Mouse (Mus musculus) liver, adult 2 months (tissue): ENCODE results near the gene Dynll1. TPM values are rescaled to one million over a fixed set of nuclear protein-coding genes. Genes with fewer than 3 reads are reported as not detected.

Source experiments
- DNase-seq: peaks from one replicate; pipeline ENCODE4 v3.0.0-alpha.2; 2011; ENCODE audit warnings: low read depth, low spot score; ENCODE audit errors: extremely low read depth
- H3K27ac ChIP-seq: fragments of 200-500 bp; replicated peaks from 2 replicates; pipeline ENCODE4 v1.5.1; 2012; ENCODE audit warnings: low read depth, mild to moderate bottlenecking, control low read depth, inconsistent platforms, low read length; ENCODE audit not compliant: insufficient read depth
- H3K27me3 ChIP-seq: fragments of 200-500 bp; 2 replicates; pipeline ENCODE4 v1.6.1; 2012; ENCODE audit warnings: mild to moderate bottlenecking, moderate library complexity, low read length, inconsistent platforms; ENCODE audit not compliant: control insufficient read depth, insufficient read depth
- H3K36me3 ChIP-seq: fragments of 200-500 bp; 2 replicates; pipeline ENCODE4 v1.6.1; 2012; ENCODE audit warnings: low read length, inconsistent platforms; ENCODE audit not compliant: control insufficient read depth, insufficient read depth
- H3K4me1 ChIP-seq: fragments of 200-500 bp; 2 replicates; pipeline ENCODE4 v1.6.1; 2011; ENCODE audit warnings: low read length; ENCODE audit not compliant: control insufficient read depth, insufficient read depth
- H3K4me3 ChIP-seq: fragments of 200-500 bp; 2 replicates; pipeline ENCODE4 v1.5.1; 2011; ENCODE audit warnings: low read depth, mild to moderate bottlenecking, control low read depth, low read length, moderate library complexity; ENCODE audit not compliant: insufficient read depth
- H3K79me2 ChIP-seq: fragments of 200-500 bp; 2 replicates; pipeline ENCODE4 v1.6.1; 2012; ENCODE audit warnings: inconsistent platforms, mild to moderate bottlenecking, low read length, moderate library complexity; ENCODE audit not compliant: control insufficient read depth, insufficient read depth
- H3K9ac ChIP-seq: fragments of 200-500 bp; 2 replicates; pipeline ENCODE4 v1.6.1; 2012; ENCODE audit warnings: low read depth, mild to moderate bottlenecking, control low read depth, inconsistent platforms, low read length
- CTCF ChIP-seq: fragments of 200-500 bp; IDR thresholded peaks from 2 replicates; pipeline ENCODE4 v1.5.1; 2011; ENCODE audit warnings: low read depth, low read length, control low read depth
- POLR2A ChIP-seq: fragments of 200-500 bp; IDR thresholded peaks from 2 replicates; pipeline ENCODE4 v1.6.1; 2011; ENCODE audit warnings: low read length, control low read depth; ENCODE audit not compliant: insufficient read depth; ENCODE audit errors: extremely low read depth
- WGBS: fragments of 180-500 bp; shearing (Covaris S2); methylation state at CpG from one replicate; pipeline ENCODE4 v1.1.7; 2018; 5-methylcytosine and 5-hydroxymethylcytosine counted together
- polyA plus RNA-seq: library from polyadenylated mRNA; depleted of rRNA; stranded (reverse); fragments of >200 nt; gene quantifications from 2 replicates; pipeline ENCODE4 v1.2.3, GENCODE M21; 2012
- total RNA-seq: library from RNA; depleted of rRNA; stranded (reverse); fragments of >200 nt; gene quantifications from 2 replicates; pipeline ENCODE4 v1.2.3, GENCODE M21; 2014

Dynll1 gene
- total and polyA plus RNA-seq, 2 experiments: 13.1 to 25.8 TPM

DNA sequence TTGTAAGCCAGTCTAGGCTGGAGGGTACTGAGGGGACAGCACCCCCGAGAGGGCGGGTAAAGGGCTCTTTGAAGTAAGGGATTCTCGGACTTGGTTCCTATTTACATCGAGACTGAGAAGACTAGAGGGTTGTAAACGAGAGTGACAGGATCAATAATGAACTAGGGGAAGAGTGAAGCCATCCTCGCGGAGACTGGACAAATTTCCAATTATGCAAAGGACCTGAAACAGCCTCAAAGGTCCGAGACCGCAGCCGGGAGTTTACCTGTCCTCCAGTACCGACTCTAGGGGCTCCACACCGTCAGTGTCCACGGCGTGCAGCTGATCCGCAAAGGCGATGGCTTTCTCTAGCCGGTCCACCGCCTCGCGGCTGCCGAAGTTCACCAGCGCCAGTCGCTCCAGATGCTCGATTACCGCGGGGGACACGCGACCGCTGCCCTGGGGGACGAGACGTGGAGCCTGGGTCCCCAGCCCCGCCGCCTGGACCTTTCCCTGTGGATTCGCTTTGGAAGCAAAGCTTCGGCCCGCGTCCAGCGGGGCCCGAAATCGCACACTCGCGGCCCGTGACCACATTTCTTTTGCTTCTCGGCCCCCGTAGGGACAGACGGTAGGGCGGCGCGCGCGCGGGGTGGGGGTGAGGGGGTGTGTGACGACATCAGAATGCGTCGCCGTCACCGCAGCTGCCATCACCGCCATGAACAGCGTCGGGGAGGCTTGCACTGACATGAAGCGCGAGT is 39.9 kb upstream of the Dynll1 start, which contains the start of the genes Gatc and Triap1:
Gene Gatc (minus strand): TSS at position 602 of the 737 bp plus-strand sequence.
Gene Triap1 (plus strand): TSS at position 649 of the 737 bp plus-strand sequence.
- Histone ChIP-seq H3K4me3 (peak within 1 kb of the TSS; percentile 80), H3K79me2 (peaks cover 4% of the 10 kb centered on the region; the same call in 1 of the 2 replicates), H3K9ac (peak within 1 kb of the TSS; percentile 94), H3K36me3 (peaks cover 24% of the 10 kb centered on the region; the same call in 1 of the 2 replicates), H3K27ac (peak within 1 kb of the TSS; percentile 87), H3K27me3 (no peaks in the 10 kb centered on the region), H3K4me1 (peaks cover 9% of the 10 kb centered on the region)
- TF ChIP-seq CTCF (no peak), POLR2A (0 out of 2 replicates have a peak, but pooled peaks have one; percentile 14)
- WGBS: under 1% methylated on average over 62 of the region's 62 CpGs
- DNase-seq: peak; percentile 71

DNA sequence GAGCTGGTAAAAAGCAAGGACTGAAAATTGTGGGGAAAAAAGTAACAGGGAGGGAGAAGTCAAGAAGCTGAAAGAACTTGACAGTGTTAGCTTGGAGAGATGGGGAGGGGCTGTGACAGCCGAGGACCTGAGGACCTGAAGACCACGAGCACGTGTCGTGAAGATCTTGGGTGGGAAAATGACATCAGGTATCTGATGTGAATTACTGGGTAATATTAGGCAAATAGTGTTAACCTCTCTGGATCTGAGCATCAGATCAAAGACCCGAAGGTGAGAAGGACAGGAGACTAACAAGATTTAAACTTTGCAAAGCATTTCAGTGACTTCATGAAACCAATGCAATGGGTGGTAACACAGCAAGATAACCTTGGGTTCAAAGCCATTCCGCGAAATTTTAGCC is 39.2 kb upstream of the Dynll1 start:
- Histone ChIP-seq H3K9ac (0 out of 2 replicates have a peak overlapping the region, but pooled peaks have one; percentile 28), H3K4me3 (peak overlapping the region; percentile 80; the same call in 1 of the 2 replicates), H3K36me3 (peaks cover 21% of the 10 kb centered on the region), H3K27me3 (no peaks in the 10 kb centered on the region), H3K4me1 (peaks cover 9% of the 10 kb centered on the region), H3K79me2 (peaks cover 4% of the 10 kb centered on the region; the same call in 1 of the 2 replicates), H3K27ac (no peak overlapping the region)
- WGBS: 14% methylated on average over 7 of the region's 7 CpGs
- TF ChIP-seq POLR2A (no peak), CTCF (no peak)
- DNase-seq: no peak

- peaks cover 42% of the 10 kb centered on the region for H3K36me3 ChIP-seq
- DNase-seq: no peak
- H3K4me1 ChIP-seq: no peaks in the 10 kb centered on the region
- H3K9ac ChIP-seq: no peak overlapping the region
- WGBS: 76% methylated on average over 3 of the region's 3 CpGs
- TF ChIP-seq POLR2A (no peak), CTCF (no peak)
- no peak overlapping the region for H3K4me3 ChIP-seq
- H3K27me3 ChIP-seq: no peaks in the 10 kb centered on the region
- H3K79me2 ChIP-seq: peaks cover 15% of the 10 kb centered on the region
- no peak overlapping the region for H3K27ac ChIP-seq
Measured at GRCm38 (mm10) chr5:115333626-115334025, 32.8 kb upstream of the Dynll1 start.

- no peak for DNase-seq
- Histone ChIP-seq H3K79me2 (peaks cover 29% of the 10 kb centered on the region), H3K27ac (no peak overlapping the region), H3K27me3 (no peaks in the 10 kb centered on the region), H3K36me3 (peaks cover 42% of the 10 kb centered on the region), H3K9ac (no peak overlapping the region), H3K4me1 (0 out of 2 replicates have a peak, but pooled peaks cover 6% of the 10 kb centered on the region), H3K4me3 (no peak overlapping the region)
- TF ChIP-seq CTCF: no peak
- TF ChIP-seq POLR2A: no peak
- WGBS: 88% methylated on average over 9 of the region's 9 CpGs
Measured at GRCm38 (mm10) chr5:115330955-115331354, 30.2 kb upstream of the Dynll1 start.

- peaks cover 29% of the 10 kb centered on the region for H3K79me2 ChIP-seq
- WGBS: 2% methylated on average over 55 of the region's 55 CpGs
- H3K9ac ChIP-seq: peak overlapping the region; percentile 96
- H3K27ac ChIP-seq: no peak overlapping the region
- no peaks in the 10 kb centered on the region for H3K27me3 ChIP-seq
- peaks cover 20% of the 10 kb centered on the region for H3K36me3 ChIP-seq
- DNase-seq: no peak
- TF ChIP-seq POLR2A (no peak), CTCF (no peak)
- H3K4me1 ChIP-seq: 0 out of 2 replicates have a peak, but pooled peaks cover 6% of the 10 kb centered on the region
- H3K4me3 ChIP-seq: peak overlapping the region; percentile 97
Measured at GRCm38 (mm10) chr5:115327610-115328548, 27.1 kb upstream of the Dynll1 start.
